Mouse (Mus musculus): ENCODE results near the gene Immp2l.
A peak's percentile ranks its signal among the peaks of the same experiment; 100 is the strongest.

Gene Immp2l

GRCm38 (mm10) chr12:41185509-41185908 is 161.6 kb downstream of the Immp2l start:
- no peak for DNase-seq (ENCODE audit: low spot score)

GRCm38 (mm10) chr12:41192829-41193228 is 168.9 kb downstream of the Immp2l start:
- DNase-seq (ENCODE audit: low spot score): no peak

- no peak for DNase-seq (ENCODE audit: low spot score)
These were observed 172.5 kb downstream of the Immp2l start for GRCm38 (mm10) chr12:41196374-41196773.

- no peak for DNase-seq (ENCODE audit: low spot score)
These were observed 191.3 kb downstream of the Immp2l start for GRCm38 (mm10) chr12:41215186-41215585.

- DNase-seq (ENCODE audit: low spot score): no peak
These were observed 198.0 kb downstream of the Immp2l start for GRCm38 (mm10) chr12:41221893-41222292.

- DNase-seq (ENCODE audit: low spot score): no peak
These were observed 199.8 kb downstream of the Immp2l start for GRCm38 (mm10) chr12:41223686-41224085.

DNA sequence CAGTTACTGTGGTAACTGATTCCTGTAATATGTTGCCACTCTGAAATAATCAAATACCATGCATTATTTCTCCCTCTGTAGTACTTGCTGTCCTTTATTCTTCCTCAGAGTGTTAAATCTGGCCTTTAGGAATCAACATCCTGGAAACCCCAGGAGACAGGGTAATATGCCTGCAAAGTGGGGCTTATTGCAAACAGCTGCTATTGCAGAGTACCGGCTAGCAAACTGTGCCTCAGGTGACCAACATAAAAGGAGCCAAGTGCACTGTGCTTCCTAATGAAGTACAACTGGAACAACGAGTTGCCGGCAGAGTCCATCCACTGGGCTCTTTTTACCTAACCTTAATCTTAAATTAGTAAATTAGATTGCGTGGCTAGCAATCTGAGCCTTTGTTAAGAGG is 200.6 kb downstream of the Immp2l start:
- no peak for DNase-seq (ENCODE audit: low spot score)

- DNase-seq (ENCODE audit: low spot score): no peak
These were observed 208.1 kb downstream of the Immp2l start for GRCm38 (mm10) chr12:41231966-41232365.

GRCm38 (mm10) chr12:41237880-41238279 is 214.0 kb downstream of the Immp2l start:
- DNase-seq (ENCODE audit: low spot score): no peak

GRCm38 (mm10) chr12:41241221-41241620 is 217.3 kb downstream of the Immp2l start:
- DNase-seq (ENCODE audit: low spot score): no peak

- no peak for DNase-seq (ENCODE audit: low spot score)
These were observed 224.4 kb downstream of the Immp2l start for GRCm38 (mm10) chr12:41248254-41248653.

DNA sequence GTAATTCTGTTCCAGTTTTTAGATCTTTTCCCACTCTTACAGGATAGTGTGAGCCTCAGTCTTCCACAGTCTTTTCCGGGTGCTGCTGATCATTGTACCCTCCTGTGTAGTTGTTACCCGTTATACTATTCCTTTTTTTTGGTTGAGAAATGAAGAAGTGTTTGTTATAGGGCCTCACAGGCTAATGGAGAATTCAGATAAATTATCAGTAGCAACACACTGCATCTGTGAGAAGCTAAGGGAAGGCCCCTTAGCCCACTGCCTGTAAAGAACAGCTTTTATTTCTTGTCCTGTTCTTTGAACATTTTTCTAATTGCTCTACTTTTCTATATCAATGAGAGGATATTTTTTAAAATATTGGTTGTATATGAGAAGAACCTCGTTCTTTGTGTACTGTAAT is 226.2 kb downstream of the Immp2l start:
- DNase-seq (ENCODE audit: low spot score): no peak

GRCm38 (mm10) chr12:41257905-41258304 is 234.0 kb downstream of the Immp2l start:
- DNase-seq (ENCODE audit: low spot score): no peak

GRCm38 (mm10) chr12:41259608-41260007 is 235.7 kb downstream of the Immp2l start:
- DNase-seq (ENCODE audit: low spot score): no peak

GRCm38 (mm10) chr12:41274136-41274535 is 250.2 kb downstream of the Immp2l start:
- no peak for DNase-seq (ENCODE audit: low spot score)

DNA sequence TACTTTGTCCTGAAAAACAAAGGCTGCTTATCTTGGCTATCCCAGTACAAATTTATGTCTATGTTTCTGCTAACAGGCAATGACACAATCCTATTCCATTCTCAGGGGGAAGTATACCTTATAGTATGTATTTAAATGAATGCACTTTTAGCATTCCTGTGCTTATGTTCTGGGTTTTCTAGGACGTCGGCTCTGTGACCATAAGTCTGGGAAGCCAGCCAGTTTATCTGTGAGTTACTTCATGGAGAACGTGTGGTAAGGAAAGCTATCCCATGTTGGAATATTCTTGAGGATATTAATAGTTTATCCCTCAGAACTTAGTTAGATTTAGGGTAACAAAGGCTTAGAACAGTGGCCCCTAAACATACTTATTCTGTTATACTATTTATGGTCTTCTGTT is 251.5 kb downstream of the Immp2l start:
- no peak for DNase-seq (ENCODE audit: low spot score)

DNA sequence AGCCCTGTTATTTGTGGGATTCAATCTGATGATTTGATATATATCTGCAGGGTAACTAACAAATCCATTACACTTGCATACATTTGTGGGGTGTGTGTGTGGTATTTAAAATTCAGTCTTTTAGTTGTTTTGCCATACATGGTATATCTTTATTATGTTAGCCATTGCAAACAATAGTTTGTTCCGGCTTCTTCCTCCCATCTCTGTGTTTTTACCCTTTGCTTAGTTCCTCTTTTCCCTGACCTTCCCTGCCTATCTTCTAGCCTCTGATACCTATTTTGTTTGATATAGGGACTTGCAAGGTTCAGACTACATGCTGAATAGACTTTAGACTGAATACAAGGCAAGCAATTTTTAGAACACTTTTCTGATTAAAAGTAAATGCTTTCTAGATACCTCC is 254.0 kb downstream of the Immp2l start:
- DNase-seq (ENCODE audit: low spot score): no peak

GRCm38 (mm10) chr12:41289047-41289446 is 265.2 kb downstream of the Immp2l start:
- DNase-seq (ENCODE audit: low spot score): no peak

- DNase-seq (ENCODE audit: low spot score): no peak
These were observed 283.1 kb downstream of the Immp2l start for GRCm38 (mm10) chr12:41307015-41307414.

DNA sequence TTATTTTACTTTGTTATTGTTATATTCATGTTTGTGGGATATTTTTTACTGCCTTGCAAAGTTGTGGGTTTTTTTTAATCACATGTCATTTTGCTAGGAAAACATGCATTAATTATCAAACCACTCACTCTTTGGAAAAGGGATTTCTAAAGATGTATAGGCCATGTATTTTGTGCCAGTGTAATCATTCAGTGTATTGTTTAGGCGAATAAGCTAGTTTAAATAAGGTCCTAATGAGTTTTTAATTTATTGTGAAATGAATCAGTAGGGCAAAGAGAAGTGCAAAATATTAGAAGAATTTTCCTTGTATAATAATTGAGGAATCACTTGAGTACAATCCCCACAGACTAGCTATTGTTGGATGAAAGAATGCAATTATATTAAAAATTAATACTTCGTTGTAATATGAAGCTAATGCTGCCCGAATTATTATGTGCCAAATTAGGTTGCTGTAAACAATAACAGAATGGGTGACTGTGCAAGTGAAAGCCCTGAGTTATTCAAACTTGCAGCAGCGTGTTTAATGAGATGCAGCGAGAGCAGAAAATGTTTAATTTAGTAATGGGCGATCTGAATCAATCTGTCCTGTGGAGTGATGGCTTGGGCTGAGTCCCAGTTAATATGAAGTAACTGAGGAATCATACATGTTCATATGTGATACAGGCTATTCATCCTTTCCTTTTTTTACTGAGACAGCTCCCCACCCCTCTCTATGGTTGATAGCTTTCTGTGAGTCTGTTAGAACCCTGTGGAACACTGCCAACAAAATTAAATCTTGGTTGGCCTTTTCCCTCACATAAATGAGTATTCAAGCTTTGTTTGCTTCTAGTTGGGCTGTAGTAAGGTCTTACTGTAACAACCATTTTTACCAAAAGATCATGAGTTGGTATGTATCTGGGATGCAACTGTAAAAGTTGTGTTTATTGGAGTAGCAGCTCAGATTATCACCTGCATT is 285.1 kb downstream of the Immp2l start:
- DNase-seq (ENCODE audit: low spot score): no peak

- no peak for DNase-seq (ENCODE audit: low spot score)
These were observed 289.5 kb downstream of the Immp2l start for GRCm38 (mm10) chr12:41313391-41313790.

- peak; percentile 2 for DNase-seq (ENCODE audit: low spot score)
These were observed 291.0 kb downstream of the Immp2l start for GRCm38 (mm10) chr12:41314811-41315461.

- DNase-seq (ENCODE audit: low spot score): no peak
These were observed 292.0 kb downstream of the Immp2l start for GRCm38 (mm10) chr12:41315871-41316270.

Measured in yolk sac, embryonic 10.5 days (tissue).